Comparison of ENCODE assay signal across 10 mouse cellular contexts in genomic region chr7:27378431-27378830, GRCm38 (mm10). TPM values are rescaled to one million over a fixed set of nuclear protein-coding genes. Genes with fewer than 3 reads are reported as not detected.
DNase-seq lines count a peak whose midpoint lies in the region; ATAC-seq and TF ChIP-seq lines count a peak whose summit lies in the region.
"Had no signal": no experiment of that assay in that cellular context is flagged by ENCODE, and none has a peak within 500 bp of the region (broad histone marks: within the 10 kb centered on the region; RNA-seq: fewer than 3 reads in every experiment).

No protein-coding gene starts in this region.

- no peaks in the 10 kb centered on the region for H3K36me3 ChIP-seq in embryonic facial prominence, embryonic 10.5 days (replicated peaks)

- peaks cover 74% of the 10 kb centered on the region for H3K27me3 ChIP-seq in embryonic facial prominence, embryonic 10.5 days (replicated peaks; ENCODE audit: low read depth, poor library complexity, severe bottlenecking)

- peaks cover 3% of the 10 kb centered on the region; the same call in 1 of the 2 replicates for H3K9me3 ChIP-seq in embryonic facial prominence, embryonic 10.5 days

- no peak overlapping the region for H3K27ac ChIP-seq in left cerebral cortex, adult 2 months
- H3K27ac ChIP-seq in embryonic facial prominence, embryonic 10.5 days (replicated peaks): no peak overlapping the region
- H3K27ac ChIP-seq: macrophage had no signal

- peak; percentile 62 for TF ChIP-seq CTCF in left cerebral cortex, adult 2 months (IDR thresholded peaks at IDR 0.05)

- DNase-seq in CD4-positive, CD25-positive, alpha-beta regulatory T cell, adult 2 months (ENCODE audit: low read depth, low spot score): peak; percentile 54
- no peak for DNase-seq in left cerebral cortex, adult 2 months (ENCODE audit: extremely low spot score in 1 of 2, low spot score in 2 of 2)
- no peak for DNase-seq in left cerebral cortex, adult 18-20 months (ENCODE audit: low spot score in 2 of 2)
- DNase-seq in embryonic facial prominence, embryonic 10.5 days (ENCODE audit: low spot score): peak; percentile 51
- DNase-seq in lung, postnatal 36 days: peak; percentile 52
- DNase-seq in gastrocnemius, adult 8-10 months (ENCODE audit: low spot score in 2 of 2): no peak
- no peak for DNase-seq in testis, postnatal 14 days (ENCODE audit: low spot score)

- peaks cover 8% of the 10 kb centered on the region; the same call in 1 of the 2 replicates for H3K4me1 ChIP-seq in embryonic facial prominence, embryonic 10.5 days

- no peak overlapping the region for H3K4me3 ChIP-seq in left cerebral cortex, adult 2 months
- H3K4me3 ChIP-seq in embryonic facial prominence, embryonic 10.5 days: no peak overlapping the region

- no peak for ATAC-seq in CD4-positive, CD25-positive, alpha-beta regulatory T cell, adult 4 months

- WGBS in embryonic facial prominence, embryonic 10.5 days: 21% methylated on average over 4 of the region's 4 CpGs

- intact Hi-C loops in left cerebral cortex, adult 2 months (cut with DNase I): no loop called here

RNA-seq across cellular contexts. Expression of gene Gm20479, which starts 21.2 kb away (rescaled TPM):
- polyA plus RNA-seq in CD4-positive, CD25-positive, alpha-beta regulatory T cell, adult 4 months (2017; shearing (Covaris generic)): not detected
- not detected for total RNA-seq in left cerebral cortex, adult 2 months (2021)
- not detected for total RNA-seq in left cerebral cortex, adult 18-20 months (2021)
- polyA plus RNA-seq in embryonic facial prominence, embryonic 10.5 days (2016; fragmentation: Nextera tagmentation; extraction: Ambion mirVana): not detected in 2 replicates
- total RNA-seq in gastrocnemius, adult 8-10 months (2022): under 1 TPM in 1 of 4 experiments, not detected in 3; 0.53 TPM
- polyA plus RNA-seq: gonadal fat pad, adult 2 months; macrophage had no signal

RNA-seq across cellular contexts. Expression of gene Shkbp1, which starts 22.6 kb away (rescaled TPM):
- 10 to 100 TPM; 49.2 to 76.0 TPM for polyA plus RNA-seq in CD4-positive, CD25-positive, alpha-beta regulatory T cell, adult 4 months (2017; shearing (Covaris generic))
- total RNA-seq in left cerebral cortex, adult 2 months (2021): 10 to 100 TPM; 23.2 to 40.3 TPM
- 10 to 100 TPM; 27.9 to 33.2 TPM for total RNA-seq in left cerebral cortex, adult 18-20 months (2021)
- polyA plus RNA-seq in embryonic facial prominence, embryonic 10.5 days (2016; fragmentation: Nextera tagmentation; extraction: Ambion mirVana): 73.2 and 80.3 TPM in 2 replicates
- total RNA-seq in gastrocnemius, adult 8-10 months (2022): 1 to 10 TPM; 1.8 to 3.9 (median 2.7) TPM

RNA-seq across cellular contexts. Expression of gene Ltbp4, which starts 40.9 kb away (rescaled TPM):
- polyA plus RNA-seq in CD4-positive, CD25-positive, alpha-beta regulatory T cell, adult 4 months (2017; shearing (Covaris generic)): 1 to 10 TPM in 1 of 2 experiments, under 1 TPM in 1; 0.77 to 2.0 TPM
- total RNA-seq in left cerebral cortex, adult 2 months (2021): 10 to 100 TPM; 48.1 to 51.2 TPM
- total RNA-seq in left cerebral cortex, adult 18-20 months (2021): 10 to 100 TPM; 42.2 to 46.6 TPM
- 7.1 and 8.8 TPM in 2 replicates for polyA plus RNA-seq in embryonic facial prominence, embryonic 10.5 days (2016; fragmentation: Nextera tagmentation; extraction: Ambion mirVana)
- 10 to 100 TPM; 33.6 to 50.3 (median 43.1) TPM for total RNA-seq in gastrocnemius, adult 8-10 months (2022)
- polyA plus RNA-seq: macrophage had no signal

Comparison
In these comparisons a context has a peak if more than half of its experiments do, and no peak if none do; other contexts are left out.
1. DNase-seq: peak in CD4-positive, CD25-positive, alpha-beta regulatory T cell, adult 2 months (single experiment), embryonic facial prominence, embryonic 10.5 days (single experiment) and lung, postnatal 36 days (single experiment); none in left cerebral cortex, adult 2 months (0 of 2), left cerebral cortex, adult 18-20 months (0 of 2), gastrocnemius, adult 8-10 months (0 of 2) and testis, postnatal 14 days (single experiment).
2. RNA of gene Shkbp1, which starts 22.6 kb away (total RNA-seq): 23.2 to 40.3 TPM in left cerebral cortex, adult 2 months and 27.9 to 33.2 TPM in left cerebral cortex, adult 18-20 months; 1.8 to 3.9 TPM in gastrocnemius, adult 8-10 months; every median in the first group is over 4 times any median in the second.